Mouse (Mus musculus): ENCODE data around the gene Fam196b.

DNA sequence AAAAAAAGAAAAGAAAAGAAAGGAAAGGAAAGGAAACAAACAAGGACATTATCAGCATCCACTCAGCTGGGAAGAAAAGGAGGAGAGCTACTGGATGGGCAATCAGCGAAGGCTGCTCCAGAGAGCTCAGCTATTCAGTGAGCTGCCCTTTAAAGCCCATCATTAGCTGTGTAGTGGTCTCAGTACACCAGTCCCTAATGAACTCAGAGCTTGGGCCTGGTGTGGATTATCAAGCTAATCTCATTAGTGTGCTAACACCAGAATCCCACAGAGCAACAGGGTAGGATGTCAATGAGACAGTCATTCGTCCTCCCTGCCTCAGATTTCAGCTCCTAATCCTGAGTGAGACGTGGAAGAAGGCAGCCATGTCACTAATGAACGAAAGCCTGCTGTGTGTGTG lies 24.4 kb upstream of the Fam196b start:
- TF ChIP-seq POLR2A (IDR thresholded peaks at IDR 0.05; ENCODE audit: insufficient read depth, low read depth, low read length) (no peak), CTCF (IDR thresholded peaks at IDR 0.05) (no peak)

Data from heart, adult 2 months (tissue).